Mouse (Mus musculus) heart, embryonic 11.5 days (tissue): ENCODE data around the gene Gm20388. TPM values are rescaled to one million over a fixed set of nuclear protein-coding genes. Genes with fewer than 3 reads are reported as not detected.
A peak's percentile ranks its signal among the peaks of the same experiment; 100 is the strongest.

Experiments
- ATAC-seq: fragments of 200-750 bp; cut with Nextera tagmentation; replicated peaks from 2 replicates; pipeline ENCODE4 v1.8.0; 2017; ENCODE audit warnings: moderate library complexity; ENCODE audit not compliant: insufficient number of reproducible peaks, low FRiP score, low TSS enrichment
- H3K27ac ChIP-seq: fragments of 300-500 bp; sonication (generic); 2 replicates; pipeline ENCODE4 v1.5.1; 2014; ENCODE audit warnings: mild to moderate bottlenecking, low read depth, low read length
- H3K27me3 ChIP-seq: fragments of 300-500 bp; sonication (generic); 2 replicates; pipeline ENCODE4 v1.6.1; 2014; ENCODE audit warnings: mild to moderate bottlenecking, low read length, mixed read lengths; ENCODE audit not compliant: control insufficient read depth, insufficient read depth
- H3K36me3 ChIP-seq: fragments of 300-500 bp; sonication (generic); 2 replicates; pipeline ENCODE4 v1.6.1; 2014; ENCODE audit warnings: mild to moderate bottlenecking, low read length, moderate library complexity, mixed read lengths; ENCODE audit not compliant: control insufficient read depth, insufficient read depth
- H3K4me1 ChIP-seq: fragments of 300-500 bp; sonication (generic); 2 replicates; pipeline ENCODE4 v1.6.1; 2014; ENCODE audit warnings: low read length; ENCODE audit not compliant: control insufficient read depth, insufficient read depth
- H3K4me2 ChIP-seq: fragments of 300-500 bp; sonication (generic); 2 replicates; pipeline ENCODE4 v1.6.1; 2014; ENCODE audit warnings: mild to moderate bottlenecking, moderate library complexity
- H3K4me3 ChIP-seq: fragments of 300-500 bp; sonication (generic); 2 replicates; pipeline ENCODE4 v1.5.1; 2014; ENCODE audit warnings: low read depth, low read length
- H3K9ac ChIP-seq: fragments of 300-500 bp; sonication (generic); 2 replicates; pipeline ENCODE4 v1.6.1; 2014; ENCODE audit warnings: mild to moderate bottlenecking, low read depth, low read length, moderate library complexity
- H3K9me3 ChIP-seq: fragments of 300-500 bp; sonication (generic); replicated peaks from 2 replicates; pipeline ENCODE4 v1.6.1; 2016; ENCODE audit warnings: low read length; ENCODE audit not compliant: control insufficient read depth
- WGBS: fragments of 180-500 bp; shearing (Covaris S2); extraction: QIAGEN DNeasy Blood & Tissue Kit; methylation state at CpG from one replicate; pipeline ENCODE4 v1.1.7; 2014; ENCODE audit not compliant: insufficient replicate concordance; 5-methylcytosine and 5-hydroxymethylcytosine counted together
- polyA plus RNA-seq: library from polyadenylated mRNA; unstranded; fragments of >200 nt; fragmentation: Nextera tagmentation; extraction: Ambion mirVana; gene quantifications from 2 replicates; pipeline ENCODE4 v1.2.1, GENCODE M21; 2014

Gm20388 gene
- polyA plus RNA-seq, 1 experiment from 2014 or later = 6.4 TPM

- Histone ChIP-seq H3K4me3 (no peak overlapping the region), H3K27ac (no peak overlapping the region), H3K9ac (no peak overlapping the region), H3K4me2 (no peak overlapping the region), H3K27me3 (no peaks in the 10 kb centered on the region), H3K9me3 (no peaks in the 10 kb centered on the region), H3K36me3 (no peaks in the 10 kb centered on the region), H3K4me1 (peaks cover 34% of the 10 kb centered on the region)
- ATAC-seq = no peak
- 73% methylated on average over 8 of the region's 8 CpGs for WGBS
Observed at GRCm38 (mm10) chr8:120253626-120254025, 343.0 kb downstream of the Gm20388 start.

- H3K36me3 ChIP-seq = no peaks in the 10 kb centered on the region
- no peaks in the 10 kb centered on the region for H3K9me3 ChIP-seq
- no peak overlapping the region for H3K4me2 ChIP-seq
- peaks cover 28% of the 10 kb centered on the region for H3K4me1 ChIP-seq
- no peak overlapping the region for H3K27ac ChIP-seq
- H3K4me3 ChIP-seq = no peak overlapping the region
- peak overlapping the region; percentile 36; the same call in 1 of the 2 replicates for H3K9ac ChIP-seq
- ATAC-seq = no peak
- 82% methylated on average over 6 of the region's 6 CpGs for WGBS
- no peaks in the 10 kb centered on the region for H3K27me3 ChIP-seq
Observed at GRCm38 (mm10) chr8:120255406-120255987, 344.9 kb downstream of the Gm20388 start.

DNA sequence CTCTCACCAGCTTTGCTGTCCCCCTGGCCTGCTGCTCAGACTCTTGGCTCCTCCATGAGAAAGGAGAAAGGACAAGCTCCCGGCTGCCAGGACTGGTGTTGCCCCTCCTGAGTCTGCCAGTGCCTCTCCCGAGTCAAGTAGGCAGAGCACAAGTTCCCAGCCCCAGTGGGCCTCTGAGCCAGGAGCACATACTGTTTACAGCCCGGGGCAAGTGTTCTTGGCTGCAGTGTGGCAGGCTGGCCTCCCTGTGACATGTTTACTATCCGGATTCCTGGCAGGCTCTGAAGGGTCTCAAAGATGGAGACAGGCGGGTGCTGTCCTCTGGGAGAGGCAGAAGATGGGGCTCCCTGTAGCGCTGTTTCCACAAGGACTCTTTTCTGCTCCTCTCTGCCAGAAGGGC is 346.3 kb downstream of the Gm20388 start:
- no peaks in the 10 kb centered on the region for H3K36me3 ChIP-seq
- WGBS = 39% methylated on average over 6 of the region's 6 CpGs
- no peaks in the 10 kb centered on the region for H3K9me3 ChIP-seq
- H3K27me3 ChIP-seq = no peaks in the 10 kb centered on the region
- no peak overlapping the region for H3K9ac ChIP-seq
- peaks cover 27% of the 10 kb centered on the region for H3K4me1 ChIP-seq
- H3K27ac ChIP-seq = 0 out of 2 replicates have a peak overlapping the region, but pooled peaks have one; percentile 2
- H3K4me3 ChIP-seq = no peak overlapping the region
- H3K4me2 ChIP-seq = no peak overlapping the region
- no peak for ATAC-seq

GRCm38 (mm10) chr8:120259206-120259605 is 348.6 kb downstream of the Gm20388 start:
- Histone ChIP-seq H3K27ac (no peak overlapping the region), H3K9ac (no peak overlapping the region), H3K36me3 (no peaks in the 10 kb centered on the region), H3K4me3 (no peak overlapping the region), H3K4me1 (peaks cover 31% of the 10 kb centered on the region), H3K27me3 (peaks cover 2% of the 10 kb centered on the region; the same call in 1 of the 2 replicates), H3K4me2 (no peak overlapping the region), H3K9me3 (no peaks in the 10 kb centered on the region)
- ATAC-seq = no peak
- 82% methylated on average over 13 of the region's 13 CpGs for WGBS

GRCm38 (mm10) chr8:120260677-120261076 is 350.0 kb downstream of the Gm20388 start:
- no peaks in the 10 kb centered on the region for H3K9me3 ChIP-seq
- no peak for ATAC-seq
- no peaks in the 10 kb centered on the region for H3K36me3 ChIP-seq
- H3K4me1 ChIP-seq = peaks cover 45% of the 10 kb centered on the region
- no peak overlapping the region for H3K4me3 ChIP-seq
- H3K27me3 ChIP-seq = peaks cover 2% of the 10 kb centered on the region; the same call in 1 of the 2 replicates
- no peak overlapping the region for H3K27ac ChIP-seq
- H3K9ac ChIP-seq = no peak overlapping the region
- H3K4me2 ChIP-seq = no peak overlapping the region
- WGBS = 77% methylated on average over 5 of the region's 5 CpGs

DNA sequence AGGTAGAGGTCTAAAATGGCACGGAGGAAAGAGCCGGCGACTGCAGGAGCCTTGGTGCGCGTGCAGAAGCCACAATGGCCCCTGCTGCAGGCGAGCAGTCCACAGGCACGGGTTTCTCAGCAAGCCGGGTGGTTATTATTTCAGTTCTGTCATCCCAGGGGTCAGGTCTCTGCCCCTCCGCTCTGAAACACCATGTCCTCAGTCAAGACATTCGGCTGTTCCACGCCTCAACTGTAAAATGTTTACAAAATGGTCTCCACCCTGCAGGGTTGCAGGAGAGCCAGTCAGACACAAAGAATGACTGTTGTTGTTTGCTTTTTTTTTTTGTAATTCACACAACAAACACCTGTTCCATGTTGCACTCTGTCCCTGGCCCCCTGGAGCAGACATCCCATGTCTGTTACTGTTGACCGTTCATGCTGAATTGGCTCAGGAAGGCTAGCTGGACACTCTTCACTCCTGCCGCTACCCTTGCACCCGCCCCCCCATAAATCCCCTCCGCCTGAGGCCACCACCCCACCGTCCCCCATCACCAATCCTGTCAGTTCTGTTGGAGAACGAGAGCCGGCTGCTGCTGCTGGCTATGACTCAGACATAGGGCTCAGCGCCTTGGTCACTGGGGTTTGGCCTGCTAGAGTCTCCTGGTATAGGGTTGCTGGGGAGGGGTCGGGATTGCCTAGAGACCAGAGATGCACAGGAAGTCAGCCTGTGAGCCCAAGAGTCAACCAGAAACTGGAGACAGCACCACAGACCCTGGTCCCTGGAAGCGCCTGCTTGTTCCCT is 350.9 kb downstream of the Gm20388 start:
- H3K27ac ChIP-seq = no peak overlapping the region
- no peaks in the 10 kb centered on the region for H3K9me3 ChIP-seq
- H3K9ac ChIP-seq = no peak overlapping the region
- no peak overlapping the region for H3K4me2 ChIP-seq
- peaks cover 2% of the 10 kb centered on the region; the same call in 1 of the 2 replicates for H3K27me3 ChIP-seq
- no peaks in the 10 kb centered on the region for H3K36me3 ChIP-seq
- peaks cover 43% of the 10 kb centered on the region for H3K4me1 ChIP-seq
- whole genome bisulfite sequencing = 43% methylated on average over 21 of the region's 21 CpGs
- H3K4me3 ChIP-seq = no peak overlapping the region
- no peak for ATAC-seq

DNA sequence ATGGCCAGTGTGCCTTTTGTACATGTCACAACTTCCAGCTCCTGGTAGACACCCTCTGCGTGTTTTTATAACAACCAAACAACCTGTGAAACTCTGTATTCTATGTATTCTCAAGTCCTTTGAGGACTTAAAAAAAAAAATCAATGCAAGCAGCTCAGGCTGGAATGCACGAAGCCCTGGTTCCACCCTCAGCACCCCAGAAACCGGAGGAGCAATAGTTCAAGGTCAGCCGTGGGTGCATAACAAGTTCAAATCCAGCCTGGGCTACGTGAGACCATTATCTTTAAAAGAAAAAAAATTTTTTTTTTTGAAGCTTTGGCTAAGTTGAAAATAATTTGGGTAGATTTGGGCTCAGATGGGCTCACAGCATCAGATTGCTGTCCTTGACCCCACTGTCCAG is 353.2 kb downstream of the Gm20388 start:
- Histone ChIP-seq H3K27ac (no peak overlapping the region), H3K4me1 (peaks cover 43% of the 10 kb centered on the region)

GRCm38 (mm10) chr8:120264388-120264943 is 353.8 kb downstream of the Gm20388 start:
- H3K27me3 ChIP-seq = peaks cover 2% of the 10 kb centered on the region; the same call in 1 of the 2 replicates
- WGBS = 32% methylated on average over 13 of the region's 13 CpGs
- peak overlapping the region; percentile 67 for H3K9ac ChIP-seq
- H3K4me3 ChIP-seq = peak overlapping the region; percentile 17; the same call in 1 of the 2 replicates
- H3K4me2 ChIP-seq = peak overlapping the region; percentile 62
- H3K9me3 ChIP-seq = no peaks in the 10 kb centered on the region
- no peak for ATAC-seq
- H3K27ac ChIP-seq = peak overlapping the region; percentile 84
- H3K36me3 ChIP-seq = no peaks in the 10 kb centered on the region
- H3K4me1 ChIP-seq = peaks cover 48% of the 10 kb centered on the region

More for the DNA sequence above, 353.2 kb downstream of the Gm20388 start:
- no peaks in the 10 kb centered on the region for H3K36me3 ChIP-seq
- H3K4me2 ChIP-seq = no peak overlapping the region
- no peak overlapping the region for H3K9ac ChIP-seq
- H3K27me3 ChIP-seq = peaks cover 2% of the 10 kb centered on the region; the same call in 1 of the 2 replicates
- no peak overlapping the region for H3K4me3 ChIP-seq
- WGBS = 85% methylated on average over 5 of the region's 5 CpGs
- ATAC-seq = no peak
- no peaks in the 10 kb centered on the region for H3K9me3 ChIP-seq
